In genomic region chr12:87407869-87408605, GRCm38 (mm10) we compare ENCODE assay signal across 8 mouse cellular contexts. TPM values are rescaled to one million over a fixed set of nuclear protein-coding genes. Genes with fewer than 3 reads are reported as not detected.
DNase-seq lines count a peak whose midpoint lies in the region; ATAC-seq and TF ChIP-seq lines count a peak whose summit lies in the region.

No protein-coding gene starts in this region.

- H3K27ac ChIP-seq in hindbrain, embryonic 14.5 days: no peak overlapping the region
- H3K27ac ChIP-seq in hindbrain, embryonic 13.5 days: no peak overlapping the region
- H3K27ac ChIP-seq in liver, adult 2 months (replicated peaks; ENCODE audit: insufficient read depth, low read depth, low read length): peak overlapping the region; percentile 39

- H3K4me3 ChIP-seq in hindbrain, embryonic 14.5 days (replicated peaks; ENCODE audit: low read length): no peak overlapping the region
- no peak overlapping the region for H3K4me3 ChIP-seq in hindbrain, embryonic 13.5 days
- no peak overlapping the region; the same call in 1 of the 2 replicates for H3K4me3 ChIP-seq in liver, adult 2 months (ENCODE audit: insufficient read depth, low read depth, low read length)

- ATAC-seq in hindbrain, embryonic 14.5 days (ENCODE audit: low FRiP score): no peak
- no peak for ATAC-seq in hindbrain, embryonic 13.5 days (ENCODE audit: low FRiP score)

- TF ChIP-seq CTCF in liver, adult 2 months (IDR thresholded peaks at IDR 0.05; ENCODE audit: low read depth, low read length): no peak

- H3K36me3 ChIP-seq in hindbrain, embryonic 14.5 days (replicated peaks; ENCODE audit: control insufficient read depth, insufficient read depth): no peaks in the 10 kb centered on the region
- H3K36me3 ChIP-seq in hindbrain, embryonic 13.5 days: no peaks in the 10 kb centered on the region
- H3K36me3 ChIP-seq in liver, adult 2 months (ENCODE audit: control insufficient read depth, insufficient read depth, low read length): no peaks in the 10 kb centered on the region

- no peak for TF ChIP-seq POLR2A in liver, adult 2 months (IDR thresholded peaks at IDR 0.05; ENCODE audit: extremely low read depth, insufficient read depth, low read length)

- H3K27me3 ChIP-seq in hindbrain, embryonic 14.5 days (ENCODE audit: control insufficient read depth, insufficient read depth, low read length): no peaks in the 10 kb centered on the region
- H3K27me3 ChIP-seq in hindbrain, embryonic 13.5 days: no peaks in the 10 kb centered on the region
- no peaks in the 10 kb centered on the region for H3K27me3 ChIP-seq in liver, adult 2 months (ENCODE audit: control insufficient read depth, insufficient read depth, low read length)

- no peak for DNase-seq in hindbrain, embryonic 14.5 days (ENCODE audit: low spot score)
- DNase-seq in embryo, embryonic 10.5 days (ENCODE audit: low spot score): peak; percentile 60
- peak; percentile 57 to 65 for DNase-seq in heart, postnatal 36 days
- DNase-seq in liver, adult 2 months (ENCODE audit: extremely low read depth, low read depth, low spot score): peak; percentile 81
- DNase-seq in skeletal muscle tissue, adult 2 months (ENCODE audit: low read depth, low spot score): peak; percentile 29
- no peak for DNase-seq in left cerebral cortex, adult 8-10 months (ENCODE audit: low spot score in 2 of 2)
- DNase-seq in thymus, postnatal 0 days (ENCODE audit: low spot score): no peak

- H3K79me2 ChIP-seq in liver, adult 2 months (ENCODE audit: control insufficient read depth, insufficient read depth, low read length): no peaks in the 10 kb centered on the region

- no peak overlapping the region for H3K9ac ChIP-seq in hindbrain, embryonic 14.5 days
- no peak overlapping the region for H3K9ac ChIP-seq in hindbrain, embryonic 13.5 days
- no peak overlapping the region for H3K9ac ChIP-seq in liver, adult 2 months (ENCODE audit: low read depth, low read length)

- WGBS in hindbrain, embryonic 14.5 days: 44% methylated on average over 21 of the region's 21 CpGs
- 47% methylated on average over 21 of the region's 21 CpGs for WGBS in hindbrain, embryonic 13.5 days
- WGBS in liver, adult 2 months: 47% methylated on average over 21 of the region's 21 CpGs

- no peaks in the 10 kb centered on the region for H3K4me1 ChIP-seq in hindbrain, embryonic 14.5 days (replicated peaks; ENCODE audit: control insufficient read depth, insufficient read depth, low read length)
- H3K4me1 ChIP-seq in hindbrain, embryonic 13.5 days (replicated peaks): no peaks in the 10 kb centered on the region
- H3K4me1 ChIP-seq in liver, adult 2 months (ENCODE audit: control insufficient read depth, insufficient read depth, low read length): 0 out of 2 replicates have a peak, but pooled peaks cover 7% of the 10 kb centered on the region

- 0 out of 2 replicates have a peak overlapping the region, but pooled peaks have one; percentile 10 for H3K4me2 ChIP-seq in hindbrain, embryonic 14.5 days (replicated peaks)
- no peak overlapping the region for H3K4me2 ChIP-seq in hindbrain, embryonic 13.5 days

- no peaks in the 10 kb centered on the region for H3K9me3 ChIP-seq in hindbrain, embryonic 14.5 days (ENCODE audit: control insufficient read depth, low read length)
- H3K9me3 ChIP-seq in hindbrain, embryonic 13.5 days: no peaks in the 10 kb centered on the region

- intact Hi-C loops in heart, postnatal 36 days (cut with DNase I): loop anchor here (2.0 kb wide), 1 partner anchor 15 kb away; no protein-coding TSS in a partner anchor

RNA-seq across cellular contexts. Expression of gene Sptlc2, which starts 19.9 kb away (rescaled TPM):
- 72.0 and 72.5 TPM in 2 replicates for polyA plus RNA-seq in hindbrain, embryonic 14.5 days (2014; fragmentation: Nextera tagmentation; extraction: Ambion mirVana)
- 64.8 and 70.5 TPM in 2 replicates for polyA plus RNA-seq in hindbrain, embryonic 13.5 days (2015; fragmentation: Nextera tagmentation; extraction: Ambion mirVana)
- 10 to 100 TPM; 27.2 to 28.8 TPM for total RNA-seq in heart, postnatal 36 days (2021)
- 13.8 and 14.4 TPM in 2 replicates for total RNA-seq in liver, adult 2 months (2014; rRNA removed)
- 4.3 and 6.5 TPM in 2 replicates for polyA plus RNA-seq in liver, adult 2 months (2012; rRNA removed)
- total RNA-seq in left cerebral cortex, adult 8-10 months (2022): 10 to 100 TPM; 27.6 to 37.0 (median 32.7) TPM
- polyA plus RNA-seq in thymus, postnatal 0 days (2015; fragmentation: Nextera tagmentation; extraction: Ambion mirVana): 76.9 and 83.3 TPM in 2 replicates

RNA-seq across cellular contexts. Expression of gene Slirp, which starts 35.7 kb away (rescaled TPM):
- 195 and 248 TPM in 2 replicates for polyA plus RNA-seq in hindbrain, embryonic 14.5 days (2014; fragmentation: Nextera tagmentation; extraction: Ambion mirVana)
- 283 and 290 TPM in 2 replicates for polyA plus RNA-seq in hindbrain, embryonic 13.5 days (2015; fragmentation: Nextera tagmentation; extraction: Ambion mirVana)
- total RNA-seq in heart, postnatal 36 days (2021): 100 to 1,000 TPM; 161 to 175 TPM
- 25.3 and 29.7 TPM in 2 replicates for total RNA-seq in liver, adult 2 months (2014; rRNA removed)
- 11.1 and 15.6 TPM in 2 replicates for polyA plus RNA-seq in liver, adult 2 months (2012; rRNA removed)
- 100 to 1,000 TPM; 101 to 134 (median 108) TPM for total RNA-seq in left cerebral cortex, adult 8-10 months (2022)
- polyA plus RNA-seq in thymus, postnatal 0 days (2015; fragmentation: Nextera tagmentation; extraction: Ambion mirVana): 278 and 300 TPM in 2 replicates

RNA-seq across cellular contexts. Expression of gene Alkbh1, which starts 35.8 kb away (rescaled TPM):
- 28.7 and 36.3 TPM in 2 replicates for polyA plus RNA-seq in hindbrain, embryonic 14.5 days (2014; fragmentation: Nextera tagmentation; extraction: Ambion mirVana)
- 45.5 and 48.2 TPM in 2 replicates for polyA plus RNA-seq in hindbrain, embryonic 13.5 days (2015; fragmentation: Nextera tagmentation; extraction: Ambion mirVana)
- total RNA-seq in heart, postnatal 36 days (2021): 10 to 100 TPM in 1 of 2 experiments, 1 to 10 TPM in 1; 9.8 to 11.3 TPM
- 8.4 and 10.3 TPM in 2 replicates for total RNA-seq in liver, adult 2 months (2014; rRNA removed)
- polyA plus RNA-seq in liver, adult 2 months (2012; rRNA removed): 4.9 and 11.1 TPM in 2 replicates
- 10 to 100 TPM; 18.8 to 22.9 (median 19.0) TPM for total RNA-seq in left cerebral cortex, adult 8-10 months (2022)
- 29.8 and 46.3 TPM in 2 replicates for polyA plus RNA-seq in thymus, postnatal 0 days (2015; fragmentation: Nextera tagmentation; extraction: Ambion mirVana)

Comparison
In these comparisons a context has a peak if more than half of its experiments do, and no peak if none do; other contexts are left out.
1. DNase-seq: peak in embryo, embryonic 10.5 days (single experiment), heart, postnatal 36 days (2 of 2), liver, adult 2 months (single experiment) and skeletal muscle tissue, adult 2 months (single experiment); none in hindbrain, embryonic 14.5 days (single experiment), left cerebral cortex, adult 8-10 months (0 of 2) and thymus, postnatal 0 days (single experiment).
2. RNA of gene Slirp, which starts 35.7 kb away (polyA plus RNA-seq): 283 to 290 TPM in hindbrain, embryonic 13.5 days, 278 to 300 TPM in thymus, postnatal 0 days and 195 to 248 TPM in hindbrain, embryonic 14.5 days; 11.1 to 15.6 TPM in liver, adult 2 months; every median in the first group is over 10 times any median in the second.